Mouse (Mus musculus): Measurements from ENCODE around the gene Dnase1l3.

- TF ChIP-seq EP300 (optimal IDR thresholded peaks at IDR 0.05) (no peak), CTCF (IDR thresholded peaks at IDR 0.05; ENCODE audit: low read depth) (no peak)
Measured at GRCm38 (mm10) chr14:8024936-8025335, 30.6 kb upstream of the Dnase1l3 start.

Measured in stomach, postnatal 0 days (tissue).